Mouse (Mus musculus) MEL (cell line): ENCODE data around the gene Stat6.
"Not testable (repeated sequence)": the region's sequence is repeated elsewhere in the genome, so short reads cannot be mapped to it uniquely, and the experiment has no call there.

Source experiments
- CTCF ChIP-seq, 3 experiments: IDR thresholded peaks in 2 of 3; conservative IDR thresholded peaks in 1 of 3; 2 replicates each; pipeline ENCODE4 v1.5.1; 2011 to 2012; ENCODE audit warnings: low read length in 3 of 3, low read depth in 2 of 3, mild to moderate bottlenecking in 2 of 3, improper control_type of control experiment in 1 of 3, inconsistent platforms in 1 of 3, mixed read lengths in 1 of 3, moderate library complexity in 1 of 3; ENCODE audit not compliant: control insufficient read depth in 1 of 3, insufficient read depth in 1 of 3, poor library complexity in 1 of 3, severe bottlenecking in 1 of 3
- MAX ChIP-seq: IDR thresholded peaks from 2 replicates; pipeline ENCODE4 v1.6.1; 2011; ENCODE audit warnings: low read length, improper control_type of control experiment
- POLR2A ChIP-seq, 2 experiments: IDR thresholded peaks; 2 replicates each; pipeline ENCODE4 v1.6.1; 2011 to 2012; ENCODE audit warnings: low read length in 2 of 2, mild to moderate bottlenecking in 2 of 2, control low read depth in 1 of 2, improper control_type of control experiment in 1 of 2, low read depth in 1 of 2, moderate library complexity in 1 of 2; ENCODE audit not compliant: control insufficient read depth in 1 of 2, insufficient read depth in 1 of 2, poor library complexity in 1 of 2
- USF2 ChIP-seq, 2 experiments: IDR thresholded peaks; 2 replicates each; pipeline ENCODE4 v1.6.1; 2011 to 2012; ENCODE audit warnings: improper control_type of control experiment in 2 of 2, low read length in 2 of 2, borderline replicate concordance in 1 of 2, inconsistent platforms in 1 of 2, low read depth in 1 of 2, mild to moderate bottlenecking in 1 of 2; ENCODE audit not compliant: insufficient read depth in 1 of 2

DNA sequence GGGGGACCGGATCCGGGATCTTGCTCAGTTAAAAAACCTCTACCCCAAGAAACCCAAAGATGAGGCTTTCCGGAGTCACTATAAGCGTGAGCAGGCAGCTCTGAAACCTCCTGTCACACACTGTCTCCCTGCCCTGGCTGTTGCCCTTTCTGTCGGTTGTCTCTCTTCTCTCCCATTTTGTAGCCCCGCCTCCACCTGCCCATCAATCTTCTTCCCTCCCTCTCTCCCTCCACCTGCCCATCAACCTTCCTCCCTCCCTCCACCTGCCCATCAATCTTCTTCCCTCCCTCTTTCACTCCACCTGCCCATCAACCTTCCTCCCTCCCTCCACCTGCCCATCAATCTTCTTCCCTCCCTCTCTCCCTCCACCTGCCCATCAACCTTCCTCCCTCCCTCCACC lies 14.8 kb downstream of the Stat6 start:
- TF ChIP-seq MAX; CTCF (IDR thresholded peaks at IDR 0.05 in 2 of 3, conservative IDR thresholded peaks at IDR 0.05 in 1 of 3; ENCODE audit: control insufficient read depth in 1 of 3, insufficient read depth in 1 of 3, low read depth in 2 of 3, low read length in 3 of 3, poor library complexity in 1 of 3, severe bottlenecking in 1 of 3); POLR2A (IDR thresholded peaks at IDR 0.05; ENCODE audit: control insufficient read depth in 1 of 2, insufficient read depth in 1 of 2, low read depth in 1 of 2, low read length in 2 of 2, poor library complexity in 1 of 2); USF2 (IDR thresholded peaks at IDR 0.05; ENCODE audit: borderline replicate concordance in 1 of 2, insufficient read depth in 1 of 2, low read depth in 1 of 2, low read length in 2 of 2): not testable (repeated sequence)
